Mouse (Mus musculus) adrenal gland, postnatal 14 days (tissue): ENCODE data around the gene Frzb. TPM values are rescaled to one million over a fixed set of nuclear protein-coding genes. Genes with fewer than 3 reads are reported as not detected.

ENCODE experiments used
- DNase-seq: peaks from one replicate; pipeline ENCODE4 v3.0.0; 2021; ENCODE audit warnings: mixed read lengths
- total RNA-seq: library from RNA; stranded (reverse); gene quantifications from 2 replicates; pipeline ENCODE4 v1.2.3, GENCODE M21; 2021

Frzb gene
- total RNA-seq, 1 experiment from 2014 or later = 137 TPM

DNA sequence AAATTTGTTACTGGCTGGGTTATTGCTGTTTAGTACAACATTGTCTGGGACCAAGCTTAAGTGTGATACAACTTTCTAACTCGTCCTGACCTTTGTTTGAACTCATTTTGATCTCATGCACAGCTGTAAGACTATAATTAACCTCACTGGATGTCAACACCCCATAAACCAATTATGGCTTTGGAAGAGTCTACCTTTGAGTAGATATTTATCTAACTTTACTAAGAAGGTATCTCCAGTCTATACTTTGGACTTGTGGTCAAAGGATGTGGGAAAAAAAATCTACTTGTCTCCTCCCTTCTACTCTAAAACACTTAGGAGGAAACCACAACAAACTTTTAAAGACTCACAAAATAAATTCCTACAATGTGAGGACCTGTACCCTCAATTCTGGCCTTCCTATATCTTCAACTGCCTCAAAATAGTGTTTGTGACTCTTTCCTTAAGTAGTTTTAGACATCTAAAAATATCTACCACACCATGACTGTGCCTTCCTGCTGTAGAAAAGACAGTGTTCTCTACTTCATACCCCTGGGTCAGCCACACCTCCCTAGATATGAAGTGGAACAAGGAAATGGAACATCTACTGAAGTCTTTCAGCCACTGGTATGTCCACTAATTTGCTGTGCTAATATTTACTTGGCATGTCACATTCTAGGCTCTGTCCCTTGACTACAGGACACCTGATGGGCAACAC is 16.9 kb downstream of the Frzb start:
- DNase-seq = no peak

DNA sequence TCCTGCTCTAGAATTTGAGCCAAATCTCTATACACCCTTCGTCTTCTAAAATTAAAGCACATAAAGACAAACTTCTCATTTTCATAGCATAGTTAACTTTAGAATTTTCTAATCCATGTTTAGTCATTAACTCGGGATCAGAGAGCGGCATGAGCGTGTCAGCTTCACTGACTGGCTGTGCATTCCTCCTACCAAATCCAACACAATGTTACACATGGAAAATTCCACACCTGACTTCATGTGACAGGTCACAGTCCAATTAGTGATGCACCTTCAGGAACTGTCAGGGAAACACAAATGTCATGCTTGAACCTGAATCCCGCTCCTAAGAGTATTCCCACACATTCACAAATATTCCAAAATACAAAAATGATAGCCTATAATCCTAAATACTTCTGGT is 24.3 kb downstream of the Frzb start:
- no peak for DNase-seq

DNA sequence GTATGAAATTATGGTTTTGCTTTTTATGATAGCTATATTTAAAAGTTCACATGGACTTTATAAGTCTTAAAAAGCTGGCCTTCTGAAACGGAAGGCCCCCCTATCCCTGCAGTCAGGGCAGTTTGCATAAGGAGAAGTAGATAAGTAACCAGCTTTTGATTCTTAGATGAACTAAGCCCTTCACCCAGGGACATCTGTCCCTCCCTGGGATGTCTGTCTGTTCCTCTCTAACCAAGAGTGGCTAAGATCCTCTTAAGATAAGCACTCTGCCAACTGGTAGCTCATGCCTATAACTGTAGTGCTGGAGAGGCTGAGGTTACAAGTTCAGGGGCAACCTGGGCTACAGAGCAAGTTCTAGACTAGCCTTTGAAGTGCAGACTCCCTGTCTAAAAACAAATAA is 25.4 kb downstream of the Frzb start:
- DNase-seq = no peak

DNA sequence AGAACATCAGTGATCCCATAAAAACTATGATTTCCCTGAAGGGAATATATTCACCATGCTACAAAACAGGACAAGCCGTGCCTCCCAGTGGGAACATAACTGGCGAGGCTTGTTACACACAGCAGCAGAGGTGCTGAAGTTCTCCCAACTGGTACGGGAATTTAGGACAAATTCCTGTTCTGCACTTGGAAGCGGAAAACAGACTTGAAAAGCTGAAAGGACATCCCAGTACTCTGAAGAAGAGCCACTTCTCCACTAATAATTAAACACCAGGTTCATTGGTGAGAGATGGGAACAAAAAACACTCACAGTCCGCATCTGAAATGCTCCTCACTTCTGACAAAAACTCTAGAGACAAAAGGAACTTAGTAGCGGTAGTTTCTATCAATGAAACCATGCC is 31.1 kb downstream of the Frzb start:
- DNase-seq = no peak

DNA sequence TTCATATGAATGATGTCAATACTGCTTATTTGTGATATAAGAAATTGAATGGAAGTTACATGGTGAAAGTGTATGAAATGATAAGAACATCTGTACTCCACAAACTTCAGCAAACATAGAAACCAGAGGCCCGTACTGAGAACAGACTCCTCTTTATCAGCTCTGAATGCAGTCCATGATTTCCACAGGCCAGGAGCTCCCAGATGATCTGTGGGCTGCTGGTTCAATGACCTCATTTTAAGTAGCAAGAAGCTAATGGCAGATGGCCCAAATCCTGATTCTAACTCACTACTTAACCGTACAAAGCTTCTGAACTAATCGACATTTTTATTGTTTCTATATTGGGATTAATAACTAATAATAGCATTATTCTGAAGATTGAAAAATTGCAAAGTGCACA is 33.0 kb downstream of the Frzb start:
- no peak for DNase-seq

DNA sequence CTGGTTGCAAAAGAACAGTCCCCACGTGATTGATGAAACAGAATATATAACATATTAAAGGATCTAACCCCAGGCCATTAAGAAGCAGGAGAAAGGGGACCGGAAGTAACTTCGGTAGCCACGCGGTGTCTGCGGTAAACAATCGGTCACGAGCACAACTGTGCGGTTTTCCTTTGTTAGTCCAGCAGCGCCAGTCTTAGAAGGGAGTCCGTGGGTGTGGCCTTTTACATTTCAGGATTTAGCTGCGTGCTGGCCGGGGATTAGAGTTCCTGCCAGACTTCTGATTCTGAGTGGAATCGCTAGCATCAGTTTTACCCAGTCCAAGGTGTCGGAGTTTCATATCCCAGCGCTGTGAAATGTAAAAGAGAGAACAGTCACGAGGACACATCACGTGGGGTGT is 34.3 kb downstream of the Frzb start:
- DNase-seq = no peak

DNA sequence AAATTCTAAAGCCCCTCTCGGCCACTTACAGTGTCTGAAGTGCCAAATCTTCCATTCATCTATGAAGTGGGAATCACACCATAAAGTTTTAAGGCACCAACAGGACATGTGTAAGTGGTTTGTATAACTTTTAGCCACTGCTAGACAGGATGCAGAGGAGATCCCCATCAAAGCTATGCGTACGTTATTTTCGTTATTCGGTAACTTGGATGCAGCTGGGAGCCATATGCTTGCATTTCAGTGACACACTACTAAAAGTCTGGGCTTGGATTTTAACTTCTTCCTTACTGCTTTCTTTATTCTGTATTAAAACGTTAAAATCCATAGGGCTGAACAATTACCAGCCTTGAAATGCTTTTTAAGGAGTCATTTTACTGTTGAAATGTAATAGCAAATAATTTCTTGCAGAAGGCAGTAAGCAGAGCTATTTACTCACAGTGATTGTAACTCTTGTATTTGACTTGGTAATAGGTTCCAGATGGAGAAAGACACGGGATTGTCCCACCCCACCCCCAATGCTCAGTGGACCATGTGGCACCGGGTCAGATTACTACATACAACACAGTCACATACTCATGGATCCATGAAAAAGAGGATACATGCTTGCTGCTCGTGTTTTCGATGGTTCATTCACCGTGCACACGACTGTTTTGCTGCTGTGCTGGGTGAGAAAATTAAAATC is 37.4 kb downstream of the Frzb start:
- DNase-seq = no peak

DNA sequence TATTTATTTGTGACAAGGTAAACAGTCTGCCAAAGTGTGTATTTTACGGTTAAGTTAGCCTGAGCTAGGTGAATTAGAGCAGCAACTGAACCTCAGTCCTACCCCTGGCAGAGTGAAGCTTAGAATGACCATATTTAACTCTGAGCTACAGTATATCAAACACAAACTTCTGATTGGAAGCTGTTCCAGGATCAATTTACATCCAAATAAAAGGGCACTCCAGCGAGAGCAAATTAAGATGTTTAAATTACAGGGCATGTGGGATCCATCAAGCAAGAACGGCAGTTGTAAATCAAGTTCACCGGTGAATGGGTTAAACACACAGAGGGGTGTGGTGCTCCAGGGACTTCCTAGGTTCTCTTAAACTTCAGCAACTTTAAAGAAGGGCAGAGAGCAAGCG is 42.7 kb downstream of the Frzb start:
- no peak for DNase-seq

DNA sequence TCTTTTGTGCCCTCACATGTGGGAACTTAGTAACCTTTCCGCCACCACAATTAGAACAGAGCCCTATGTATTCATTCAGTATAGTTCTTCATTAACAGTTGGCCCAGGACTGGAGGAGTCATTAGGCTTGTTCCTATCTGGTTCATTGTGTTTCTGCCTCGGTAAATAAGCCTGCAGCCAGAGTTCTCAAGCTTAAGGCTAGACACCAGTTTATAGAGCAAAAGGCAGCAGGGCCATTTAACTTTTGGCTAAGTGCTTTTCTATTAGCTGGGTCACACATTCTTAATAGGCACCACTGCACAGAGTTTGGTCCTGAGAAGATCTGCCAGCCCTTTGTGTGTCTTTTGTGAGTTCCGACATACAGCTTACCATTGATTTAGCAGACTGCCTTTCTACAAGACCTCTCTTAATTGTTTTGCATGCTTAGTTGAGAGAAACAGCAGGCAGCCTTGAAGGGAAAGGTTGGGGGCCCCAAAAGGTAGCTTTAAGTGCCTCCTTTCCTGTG is 48.8 kb downstream of the Frzb start:
- no peak for DNase-seq

DNA sequence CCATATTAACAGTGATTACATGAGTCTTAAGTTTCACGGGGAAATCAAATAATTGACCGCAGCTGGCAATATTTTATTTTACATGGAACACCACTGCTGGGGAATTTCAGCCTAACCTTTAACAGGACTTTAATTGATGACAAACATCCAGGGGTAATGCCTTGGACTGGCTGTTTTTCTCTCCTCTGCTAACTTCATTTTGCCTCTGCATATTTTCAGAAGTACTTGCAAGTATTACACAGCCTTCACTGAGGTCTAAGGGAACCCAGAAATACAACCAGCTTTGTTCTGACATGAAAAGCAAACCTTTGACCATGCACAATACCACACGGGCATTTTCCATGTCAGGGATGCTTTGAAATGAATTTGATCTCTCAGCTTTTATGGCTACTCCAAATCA is 50.6 kb downstream of the Frzb start:
- DNase-seq = no peak

DNA sequence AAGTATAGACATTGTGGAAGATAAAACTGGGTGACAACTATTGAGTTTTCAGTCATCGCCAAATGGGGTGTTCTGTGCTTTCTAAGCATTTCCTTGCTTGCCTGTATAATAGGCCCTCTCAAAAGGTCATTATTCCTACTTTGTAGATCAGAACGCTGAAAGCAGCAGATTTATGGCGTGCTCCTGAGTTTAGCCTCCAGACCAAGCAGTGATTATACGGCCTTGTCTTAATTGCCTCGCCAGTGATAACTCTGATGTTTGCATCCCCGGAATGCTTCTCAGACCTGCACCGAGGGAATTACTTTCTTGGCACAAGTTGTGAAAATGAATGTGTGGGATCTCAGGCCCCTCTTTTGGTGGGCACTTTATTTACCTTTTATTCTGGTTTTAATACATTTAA is 51.4 kb downstream of the Frzb start:
- DNase-seq = peak; percentile 11

DNA sequence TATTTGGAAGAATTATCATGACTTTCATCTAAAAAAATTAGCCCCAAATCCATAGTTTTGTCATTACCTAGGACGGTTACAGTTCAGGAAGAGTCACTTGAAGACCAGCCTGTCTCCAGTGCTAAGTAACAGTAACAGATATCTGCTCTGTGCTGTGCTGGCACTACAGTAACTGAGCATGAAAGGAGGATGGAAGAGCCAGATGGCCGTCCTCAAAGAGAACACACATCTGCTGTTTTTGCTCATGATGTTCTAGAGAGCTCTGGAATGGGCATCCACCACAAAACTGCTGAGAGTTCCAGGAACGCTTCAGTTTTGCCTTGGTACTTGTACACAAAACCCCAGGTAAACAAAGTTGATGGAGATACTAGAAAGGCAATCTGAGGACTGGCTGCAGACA is 59.1 kb downstream of the Frzb start:
- DNase-seq = no peak

DNA sequence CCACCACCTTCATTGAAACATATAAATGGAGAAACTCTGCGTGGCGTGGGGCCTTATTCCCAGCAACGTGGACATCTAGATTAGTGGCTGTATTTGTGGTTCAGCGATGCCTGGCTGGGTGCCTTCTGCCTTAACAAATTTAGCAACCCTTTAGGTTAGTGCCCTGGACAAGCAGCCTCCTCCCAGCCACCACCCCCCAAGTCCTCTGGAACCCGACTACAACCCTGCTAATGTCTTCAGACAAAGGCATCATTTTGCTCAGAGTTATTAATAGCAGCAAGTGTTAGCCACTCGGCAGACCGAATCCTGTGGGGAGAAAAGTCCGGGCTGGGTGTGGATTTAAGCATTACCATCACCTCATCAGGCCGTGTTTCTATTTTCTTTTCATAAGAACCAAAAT is 59.8 kb downstream of the Frzb start:
- DNase-seq = no peak

DNA sequence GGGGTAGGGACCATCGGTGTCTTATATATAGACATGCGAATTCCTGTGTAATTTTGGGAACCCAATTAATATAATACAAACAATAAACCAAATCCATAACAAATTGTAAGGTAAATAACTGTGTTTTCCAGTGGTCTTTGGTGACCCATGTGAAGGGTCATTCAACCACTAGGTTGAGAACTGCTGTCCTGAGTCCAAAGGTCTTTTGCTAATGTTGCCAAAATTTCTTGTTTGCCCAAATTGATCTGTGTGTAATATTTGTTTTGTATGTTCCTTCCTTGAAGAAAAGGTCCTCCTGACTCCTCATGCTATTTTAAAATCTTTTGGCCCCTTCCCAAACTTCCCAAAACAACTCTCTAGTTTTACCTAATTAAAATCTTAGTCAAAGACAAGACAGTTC is 61.2 kb downstream of the Frzb start:
- DNase-seq = no peak

DNA sequence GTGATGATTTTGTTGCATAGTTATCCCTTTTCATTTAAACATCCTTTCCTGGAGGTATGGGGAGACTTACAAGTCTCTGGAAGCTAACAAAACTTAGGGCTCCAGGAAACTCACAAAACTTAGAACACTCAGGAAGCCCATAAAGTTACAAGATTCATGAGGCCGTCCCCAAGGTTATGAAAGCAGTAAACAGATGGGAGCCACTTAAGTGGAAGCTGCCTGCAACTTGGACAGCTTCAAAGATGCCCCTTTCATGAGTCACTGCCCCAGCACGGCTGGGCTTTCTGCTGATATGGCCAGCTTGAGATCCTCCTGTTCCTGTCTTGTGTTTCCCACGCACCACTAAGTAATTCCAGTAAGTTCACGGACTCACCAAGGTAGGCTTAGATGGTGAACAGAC is 63.0 kb downstream of the Frzb start:
- no peak for DNase-seq

DNA sequence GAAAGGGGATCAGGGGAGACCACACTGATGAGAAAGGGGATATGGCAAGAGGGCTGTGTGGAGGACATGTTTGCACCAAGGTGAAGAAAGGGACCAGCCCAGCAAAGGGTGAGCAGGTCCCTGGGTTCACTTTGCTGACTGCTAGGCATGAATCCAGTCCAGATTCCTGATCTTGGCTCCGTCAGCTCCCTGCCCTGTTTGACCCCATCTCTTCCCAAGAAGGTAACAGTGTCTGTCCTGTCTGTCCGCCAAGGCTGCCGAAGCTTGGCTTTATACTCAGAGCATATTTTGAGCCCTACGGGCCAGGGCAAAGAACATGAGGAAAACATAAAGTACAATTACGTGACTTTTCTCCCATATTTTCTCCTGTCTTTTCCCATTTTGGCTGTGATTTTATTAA is 67.6 kb downstream of the Frzb start:
- DNase-seq = no peak

DNA sequence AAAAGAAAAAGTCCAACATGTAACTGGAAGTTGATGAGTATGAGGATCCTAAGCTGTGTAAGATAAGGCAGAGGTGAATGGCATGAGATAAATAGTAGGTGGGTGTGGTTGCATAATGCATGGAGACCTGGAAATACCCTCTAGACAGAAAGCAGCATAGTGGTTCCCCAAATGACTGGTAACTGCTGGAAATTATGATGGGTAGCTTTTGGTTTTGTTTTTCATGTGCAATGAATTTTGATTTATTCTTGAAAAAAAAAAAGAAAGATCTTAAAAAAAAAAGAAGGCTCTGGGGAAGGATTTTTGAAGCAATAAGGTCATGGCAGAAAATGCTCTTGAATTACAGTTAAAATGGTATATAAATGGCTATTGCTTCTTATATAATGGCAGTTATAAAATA is 72.5 kb downstream of the Frzb start:
- DNase-seq = no peak

DNA sequence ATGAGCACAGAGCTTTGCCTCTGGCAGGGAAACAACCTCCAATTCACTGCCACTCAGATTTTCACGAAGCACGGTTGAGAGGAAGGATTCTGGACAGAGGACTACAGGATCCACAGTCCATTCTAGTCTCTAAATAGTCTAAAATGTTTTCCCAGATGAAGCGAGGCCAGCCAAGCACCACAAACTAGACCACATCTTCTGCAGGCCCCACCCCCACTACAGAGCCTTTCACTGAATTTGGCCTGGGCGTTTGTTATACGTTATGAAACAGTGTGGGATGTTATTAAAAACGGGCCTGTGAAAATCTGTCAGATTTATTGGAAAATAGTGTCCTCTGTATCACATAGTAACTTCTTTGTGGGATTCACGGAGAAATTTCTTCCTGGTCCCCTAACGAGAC is 76.0 kb downstream of the Frzb start:
- DNase-seq = no peak

Other genes with a start within 250 kb of the Frzb start
- not detected in 2 replicates for gene Prdx6b, start 155.2 kb downstream of the Frzb start, total RNA-seq
- gene Dnajc10, start 132.2 kb downstream of the Frzb start, total RNA-seq = 43.0 and 48.3 TPM in 2 replicates
- 134 and 138 TPM in 2 replicates for gene Nckap1, start 133.8 kb upstream of the Frzb start, total RNA-seq
- gene Dusp19, start 169.4 kb upstream of the Frzb start, total RNA-seq = 10.9 and 11.8 TPM in 2 replicates
- gene Nup35, start 169.6 kb upstream of the Frzb start, total RNA-seq = 18.6 and 22.9 TPM in 2 replicates